Mouse (Mus musculus): ENCODE measurements at regions not wholly inside any gene's neighbourhood (a gene's known extent, or its start where the extent isn't known, plus 50 kb on each side); places are given as distances from the start of the nearest gene placed in this dataset.

DNA sequence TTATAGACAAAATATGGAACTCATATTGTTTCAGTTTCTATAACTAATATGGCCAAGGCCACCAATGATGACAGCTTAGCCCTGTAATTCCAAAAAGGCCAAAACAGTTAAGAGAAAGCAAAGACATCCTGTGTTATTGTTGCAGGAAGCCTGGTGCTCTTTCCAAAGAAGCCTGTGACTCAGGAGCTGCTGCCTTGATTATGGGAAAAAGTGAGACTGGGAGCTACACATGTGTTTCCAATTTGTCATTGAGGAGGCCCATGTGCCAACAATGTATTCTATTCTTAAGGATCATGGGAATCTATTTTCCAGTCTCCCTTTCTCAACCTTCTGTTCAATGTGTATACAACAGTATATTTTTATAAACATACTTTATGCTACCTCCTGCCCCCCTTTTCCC, 123.3 kb downstream of the Kcne4 start:
- Histone ChIP-seq H3K27me3 (replicated peaks) (no peaks in the 10 kb centered on the region), H3K27ac (ENCODE audit: poor library complexity, severe bottlenecking) (no peak overlapping the region), H3K9me3 (replicated peaks) (no peaks in the 10 kb centered on the region), H3K4me2 (no peak overlapping the region), H3K36me3 (no peaks in the 10 kb centered on the region), H3K4me1 (replicated peaks) (no peaks in the 10 kb centered on the region), H3K9ac (no peak overlapping the region), H3K4me3 (no peak overlapping the region)
- no peak for ATAC-seq (ENCODE audit: insufficient number of reproducible peaks, low FRiP score)

DNA sequence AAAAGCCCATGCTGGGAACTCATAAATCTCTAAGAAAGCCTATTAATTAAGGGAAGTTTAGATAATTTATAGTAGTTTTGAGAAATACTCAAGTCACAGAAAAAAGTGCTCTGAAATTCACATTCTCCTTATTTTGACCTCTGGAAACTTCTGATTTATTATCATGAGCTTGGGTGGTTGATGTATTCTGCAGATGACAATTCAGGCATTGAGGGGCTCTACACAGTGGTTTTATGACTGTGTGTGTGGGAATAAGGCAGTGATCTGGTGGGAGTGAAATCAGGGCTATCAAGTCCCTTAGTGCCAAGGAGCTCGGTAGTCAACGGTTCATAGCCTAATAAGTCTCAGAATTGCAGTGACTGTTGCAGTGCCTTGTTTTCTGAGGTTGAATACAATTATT, 129.0 kb downstream of the Kcne4 start:
- Histone ChIP-seq H3K4me3 (no peak overlapping the region), H3K36me3 (no peaks in the 10 kb centered on the region), H3K9ac (no peak overlapping the region), H3K27ac (ENCODE audit: poor library complexity, severe bottlenecking) (no peak overlapping the region), H3K27me3 (replicated peaks) (no peaks in the 10 kb centered on the region), H3K4me2 (no peak overlapping the region), H3K9me3 (replicated peaks) (no peaks in the 10 kb centered on the region), H3K4me1 (replicated peaks) (no peaks in the 10 kb centered on the region)
- 86% methylated on average over 2 of the region's 2 CpGs for WGBS
- no peak for ATAC-seq (ENCODE audit: insufficient number of reproducible peaks, low FRiP score)

DNA sequence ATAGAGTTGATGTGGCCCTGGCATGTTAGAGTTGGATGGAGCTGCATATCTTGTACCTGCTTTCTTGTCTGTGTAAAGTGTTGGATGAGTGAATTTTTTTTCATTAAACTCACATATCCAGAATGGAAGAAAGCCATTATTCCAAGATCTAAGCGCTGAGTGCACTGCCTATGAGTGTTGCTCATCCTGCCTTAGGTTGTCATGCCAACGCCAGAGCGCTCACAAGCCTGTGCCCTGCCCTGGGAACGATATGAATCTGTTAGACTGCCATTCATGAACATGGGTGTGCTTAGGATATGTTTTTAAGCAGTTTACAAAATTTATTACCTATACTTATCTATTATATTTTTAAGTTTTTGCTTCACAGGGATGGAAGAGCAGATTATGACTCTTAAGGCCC, 163.5 kb downstream of the Kcne4 start:
- H3K4me1 ChIP-seq (replicated peaks), result no peaks in the 10 kb centered on the region
- no peaks in the 10 kb centered on the region for H3K9me3 ChIP-seq (replicated peaks)
- no peak overlapping the region for H3K4me2 ChIP-seq
- no peaks in the 10 kb centered on the region for H3K27me3 ChIP-seq (replicated peaks)
- H3K4me3 ChIP-seq, result no peak overlapping the region
- no peaks in the 10 kb centered on the region for H3K36me3 ChIP-seq
- WGBS, result 74% methylated on average over 4 of the region's 4 CpGs
- H3K27ac ChIP-seq (ENCODE audit: poor library complexity, severe bottlenecking), result no peak overlapping the region
- H3K9ac ChIP-seq, result no peak overlapping the region
- ATAC-seq (ENCODE audit: insufficient number of reproducible peaks, low FRiP score), result no peak

All from heart, embryonic 12.5 days (tissue).